Mouse (Mus musculus) liver, embryonic 14.5 days (tissue): ENCODE measurements around the gene Npr2.

Source experiments
- CTCF ChIP-seq: IDR thresholded peaks from 2 replicates; pipeline ENCODE4 v1.5.1; 2016; ENCODE audit warnings: antibody characterized with exemption, low read depth, control low read depth
- EP300 ChIP-seq: IDR thresholded peaks from 2 replicates; pipeline ENCODE4 v1.6.1; 2016; ENCODE audit warnings: antibody characterized with exemption, low read depth

- TF ChIP-seq CTCF (no peak), EP300 (no peak)
Measured at GRCm38 (mm10) chr4:43653161-43654015, 21.7 kb downstream of the Npr2 start, which contains the start of gene Spag8.
